Comparison of ENCODE assay signal across 9 mouse cellular contexts in the genomic region with DNA sequence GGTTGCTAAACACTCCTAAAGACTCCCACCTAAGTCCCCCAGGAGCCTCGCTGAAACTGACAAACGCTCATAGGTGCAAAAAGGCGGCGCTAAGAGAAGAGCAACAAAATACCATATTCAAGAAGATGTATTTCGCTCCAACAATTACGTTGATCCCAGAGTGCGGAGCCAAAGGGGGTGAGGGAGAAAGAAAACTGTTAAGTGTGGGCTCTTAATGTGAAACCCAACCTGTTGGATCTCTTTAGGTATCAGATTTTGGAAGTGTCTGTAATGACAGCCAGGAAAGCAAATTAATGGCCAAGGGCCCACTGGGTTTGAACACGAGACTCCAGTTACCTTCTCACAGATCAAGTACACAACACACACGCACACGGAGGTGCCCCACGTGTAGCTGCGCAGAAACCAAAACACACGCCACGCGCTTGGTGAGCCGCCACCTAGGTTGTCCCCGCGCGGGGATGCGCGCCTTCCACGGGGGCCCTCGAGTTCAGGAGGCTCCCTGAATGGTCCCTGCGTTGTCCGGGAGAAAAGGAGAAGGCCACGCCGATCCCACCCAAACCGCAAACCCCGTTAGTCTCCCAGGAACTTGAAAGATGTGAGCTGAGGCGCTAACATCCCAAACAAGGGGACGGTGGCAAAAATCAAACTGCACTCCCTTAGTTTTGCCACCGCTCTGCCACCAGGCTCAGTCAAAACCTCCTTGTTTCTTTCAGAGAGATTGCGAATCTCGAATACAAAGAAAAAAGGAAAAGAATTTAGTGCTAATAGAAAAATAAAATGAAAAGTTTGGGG. TPM values are rescaled to one million over a fixed set of nuclear protein-coding genes. Genes with fewer than 3 reads are reported as not detected.
DNase-seq lines count a peak whose midpoint lies in the region; ATAC-seq and TF ChIP-seq lines count a peak whose summit lies in the region.
"Had no signal": no experiment of that assay in that cellular context is flagged by ENCODE, and none has a peak within 500 bp of the region (broad histone marks: within the 10 kb centered on the region; RNA-seq: fewer than 3 reads in every experiment).

No protein-coding gene starts in this region.

- no peaks in the 10 kb centered on the region for H3K36me3 ChIP-seq in heart, embryonic 12.5 days
- no peaks in the 10 kb centered on the region for H3K36me3 ChIP-seq in E14TG2a.4 (ENCODE audit: insufficient read depth, low read length)
- no peaks in the 10 kb centered on the region for H3K36me3 ChIP-seq in hindbrain, embryonic 16.5 days (ENCODE audit: control insufficient read depth, insufficient read depth, low read length)
- no peaks in the 10 kb centered on the region for H3K36me3 ChIP-seq in neural tube, embryonic 11.5 days (ENCODE audit: control insufficient read depth, insufficient read depth, low read length)

- peak overlapping the region; percentile 75 for H3K4me2 ChIP-seq in heart, embryonic 12.5 days
- peak overlapping the region; percentile 98 for H3K4me2 ChIP-seq in hindbrain, embryonic 16.5 days (ENCODE audit: low read length)
- peak overlapping the region; percentile 93 for H3K4me2 ChIP-seq in neural tube, embryonic 11.5 days (ENCODE audit: low read depth)

- H3K9ac ChIP-seq in heart, embryonic 12.5 days, result peak overlapping the region; percentile 63
- peak overlapping the region; percentile 43 for H3K9ac ChIP-seq in hindbrain, embryonic 16.5 days (ENCODE audit: low read depth, low read length)
- H3K9ac ChIP-seq in neural tube, embryonic 11.5 days (ENCODE audit: low read length), result peak overlapping the region; percentile 55

- ATAC-seq in heart, embryonic 12.5 days (ENCODE audit: insufficient number of reproducible peaks, low FRiP score), result no peak
- no peak for ATAC-seq in hindbrain, embryonic 16.5 days
- ATAC-seq in neural tube, embryonic 11.5 days (ENCODE audit: insufficient read depth, low FRiP score, low TSS enrichment), result no peak
- no peak for ATAC-seq in megakaryocyte, adult 5-6 weeks (ENCODE audit: poor library complexity, severe bottlenecking)

- peak overlapping the region; percentile 66 for H3K4me3 ChIP-seq in heart, embryonic 12.5 days
- peak overlapping the region; percentile 79; the same call in 1 of the 2 replicates for H3K4me3 ChIP-seq in E14TG2a.4 (replicated peaks; ENCODE audit: low read length)
- peak overlapping the region; percentile 81 for H3K4me3 ChIP-seq in embryonic fibroblast, embryonic 13.5 days (ENCODE audit: insufficient read depth, low read length)
- peak overlapping the region; percentile 69 for H3K4me3 ChIP-seq in hindbrain, embryonic 16.5 days (ENCODE audit: low read length)
- H3K4me3 ChIP-seq in neural tube, embryonic 11.5 days (ENCODE audit: low read depth, low read length), result peak overlapping the region; percentile 50

- H3K27me3 ChIP-seq in heart, embryonic 12.5 days (replicated peaks), result peaks cover 11% of the 10 kb centered on the region
- peaks cover 45% of the 10 kb centered on the region for H3K27me3 ChIP-seq in E14TG2a.4 (ENCODE audit: insufficient read depth, low read length)
- peaks cover 15% of the 10 kb centered on the region for H3K27me3 ChIP-seq in hindbrain, embryonic 16.5 days (replicated peaks; ENCODE audit: control insufficient read depth, insufficient read depth, low read length)
- H3K27me3 ChIP-seq in neural tube, embryonic 11.5 days (ENCODE audit: control insufficient read depth, insufficient read depth, low read length), result peaks cover 6% of the 10 kb centered on the region
- H3K27me3 ChIP-seq: CH12.LX had no signal

- no peak for DNase-seq in heart, adult 11 months
- DNase-seq in neural tube, embryonic 11.5 days (ENCODE audit: low spot score), result peak; percentile 36
- no peak for DNase-seq in adrenal gland, postnatal 36 days

- H3K27ac ChIP-seq in heart, embryonic 12.5 days (ENCODE audit: poor library complexity, severe bottlenecking), result no peak overlapping the region
- no peak overlapping the region for H3K27ac ChIP-seq in embryonic fibroblast, embryonic 13.5 days (ENCODE audit: insufficient read depth, low read length)
- no peak overlapping the region for H3K27ac ChIP-seq in hindbrain, embryonic 16.5 days (ENCODE audit: low read depth, low read length)
- H3K27ac ChIP-seq in neural tube, embryonic 11.5 days (ENCODE audit: low read depth, low read length), result no peak overlapping the region

- peaks cover 9% of the 10 kb centered on the region for H3K4me1 ChIP-seq in heart, embryonic 12.5 days (replicated peaks)
- peaks cover 22% of the 10 kb centered on the region; the same call in 1 of the 2 replicates for H3K4me1 ChIP-seq in E14TG2a.4 (replicated peaks; ENCODE audit: low read depth, low read length)
- H3K4me1 ChIP-seq in embryonic fibroblast, embryonic 13.5 days (ENCODE audit: control insufficient read depth, insufficient read depth, low read length), result no peaks in the 10 kb centered on the region
- peaks cover 20% of the 10 kb centered on the region for H3K4me1 ChIP-seq in hindbrain, embryonic 16.5 days (ENCODE audit: control insufficient read depth, insufficient read depth, low read depth, low read length)
- peaks cover 2% of the 10 kb centered on the region; the same call in 1 of the 2 replicates for H3K4me1 ChIP-seq in neural tube, embryonic 11.5 days (ENCODE audit: control insufficient read depth, insufficient read depth, low read length)

- no peak for TF ChIP-seq POLR2A in embryonic fibroblast, embryonic 13.5 days (IDR thresholded peaks at IDR 0.05; ENCODE audit: low read depth, low read length)

- no peak for TF ChIP-seq CTCF in E14TG2a.4 (conservative IDR thresholded peaks at IDR 0.05; ENCODE audit: low read length)
- no peak for TF ChIP-seq CTCF in embryonic fibroblast, embryonic 13.5 days (IDR thresholded peaks at IDR 0.05; ENCODE audit: borderline replicate concordance, insufficient read depth, low read length)

- WGBS in heart, embryonic 12.5 days, result 1% methylated on average over 34 of the region's 34 CpGs
- 2% methylated on average over 33 of the region's 34 CpGs for WGBS in hindbrain, embryonic 16.5 days
- under 1% methylated on average over 34 of the region's 34 CpGs for WGBS in neural tube, embryonic 11.5 days

- H3K9me3 ChIP-seq in heart, embryonic 12.5 days (replicated peaks), result no peaks in the 10 kb centered on the region
- no peaks in the 10 kb centered on the region for H3K9me3 ChIP-seq in E14TG2a.4 (ENCODE audit: low read length)
- no peaks in the 10 kb centered on the region for H3K9me3 ChIP-seq in hindbrain, embryonic 16.5 days (ENCODE audit: control insufficient read depth, low read length)
- no peaks in the 10 kb centered on the region for H3K9me3 ChIP-seq in neural tube, embryonic 11.5 days (ENCODE audit: control insufficient read depth, low read length)

RNA-seq across cellular contexts. Expression of a gene that starts 2.3 kb away (rescaled TPM):
- 0.97 and 1.4 TPM in 2 replicates for polyA plus RNA-seq in heart, embryonic 12.5 days (2016; fragmentation: Nextera tagmentation; extraction: Ambion mirVana)
- polyA plus RNA-seq in embryonic fibroblast, embryonic 13.5 days (2011; ENCODE audit: insufficient read length, low read depth, missing spikeins), result 16.6 and 34.4 TPM in 2 replicates
- polyA plus RNA-seq in hindbrain, embryonic 16.5 days (2015; fragmentation: Nextera tagmentation; extraction: Ambion mirVana), result 0.49 and 0.69 TPM in 2 replicates
- polyA plus RNA-seq in neural tube, embryonic 11.5 days (2014; fragmentation: Nextera tagmentation; extraction: Ambion mirVana), result 4.9 and 5.0 TPM in 2 replicates
- 0.33 and 0.39 TPM in 2 replicates for total RNA-seq in megakaryocyte, adult 5-6 weeks (2015)
- 0.37 and 0.49 TPM in 2 replicates for total RNA-seq in megakaryocyte, adult 5-6 weeks (2017)
- total RNA-seq in adrenal gland, postnatal 36 days (2021), result 1 to 10 TPM in 1 of 2 experiments, under 1 TPM in 1; 0.72 to 1.2 TPM
